Mouse (Mus musculus): ENCODE results near the gene Sema3e. TPM values are rescaled to one million over a fixed set of nuclear protein-coding genes. Genes with fewer than 3 reads are reported as not detected.

The Sema3e gene
- polyA plus RNA-seq, 2 experiments: 0.02 to 0.09 TPM

DNA sequence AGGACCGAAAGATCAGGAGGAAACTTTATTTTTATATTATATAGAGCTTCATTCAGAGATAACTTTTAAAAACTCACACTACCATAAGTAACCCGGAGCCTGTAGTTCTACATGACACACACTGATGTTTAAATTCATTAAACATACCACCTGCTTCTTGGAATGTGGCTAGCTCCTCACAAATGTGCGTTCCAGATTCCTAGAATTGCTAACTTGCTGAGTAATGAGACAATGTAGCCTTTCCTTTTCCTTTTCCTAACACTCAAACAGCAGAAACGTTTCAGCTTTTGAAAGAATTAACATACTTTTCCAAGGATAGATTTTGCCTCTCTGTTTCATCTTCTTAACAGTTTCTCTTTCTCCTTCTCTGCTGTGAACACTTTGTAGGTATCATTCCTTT is 86.3 kb downstream of the Sema3e start:
- DNase-seq (ENCODE audit: low read depth in 3 of 3, low spot score in 3 of 3): no peak
- Histone ChIP-seq H3K27ac (no peak overlapping the region), H3K36me3 (replicated peaks; ENCODE audit: control insufficient read depth, insufficient read depth, low read depth) (no peaks in the 10 kb centered on the region), H3K4me3 (ENCODE audit: insufficient read depth in 1 of 2, low read depth in 2 of 2, low read length in 2 of 2) (no peak overlapping the region), H3K9me3 (ENCODE audit: control insufficient read depth, low read length) (no peaks in the 10 kb centered on the region), H3K4me1 (replicated peaks; ENCODE audit: control insufficient read depth in 2 of 2, insufficient read depth in 2 of 2, low read length in 1 of 2) (no peaks in the 10 kb centered on the region), H3K9ac (replicated peaks) (no peak overlapping the region), H3K4me2 (ENCODE audit: low read depth) (no peak overlapping the region), H3K27me3 (ENCODE audit: control insufficient read depth, insufficient read depth, low read length) (no peaks in the 10 kb centered on the region)
- WGBS (ENCODE audit: insufficient replicate concordance): 57% methylated on average over 4 of the region's 4 CpGs
- TF ChIP-seq EP300 (IDR thresholded peaks at IDR 0.05; ENCODE audit: low read depth): no peak
- TF ChIP-seq CTCF (IDR thresholded peaks at IDR 0.05; ENCODE audit: low read depth): no peak
- ATAC-seq (ENCODE audit: insufficient read depth): no peak

GRCm38 (mm10) chr5:14121902-14122301 is 96.8 kb downstream of the Sema3e start:
- Histone ChIP-seq H3K9me3 (ENCODE audit: control insufficient read depth, low read length) (no peaks in the 10 kb centered on the region), H3K4me1 (replicated peaks; ENCODE audit: control insufficient read depth in 2 of 2, insufficient read depth in 2 of 2, low read length in 1 of 2) (no peaks in the 10 kb centered on the region), H3K4me3 (ENCODE audit: insufficient read depth in 1 of 2, low read depth in 2 of 2, low read length in 2 of 2) (no peak overlapping the region), H3K27me3 (ENCODE audit: control insufficient read depth, insufficient read depth, low read length) (no peaks in the 10 kb centered on the region), H3K9ac (replicated peaks) (no peak overlapping the region), H3K4me2 (ENCODE audit: low read depth) (no peak overlapping the region), H3K27ac (no peak overlapping the region), H3K36me3 (replicated peaks; ENCODE audit: control insufficient read depth, insufficient read depth, low read depth) (no peaks in the 10 kb centered on the region)
- DNase-seq (ENCODE audit: low read depth in 3 of 3, low spot score in 3 of 3) (no peak), ATAC-seq (ENCODE audit: insufficient read depth) (no peak)
- TF ChIP-seq EP300 (IDR thresholded peaks at IDR 0.05; ENCODE audit: low read depth) (no peak), CTCF (IDR thresholded peaks at IDR 0.05; ENCODE audit: low read depth) (no peak)
- 59% methylated on average over 5 of the region's 5 CpGs for WGBS (ENCODE audit: insufficient replicate concordance)

GRCm38 (mm10) chr5:14126591-14126990 is 101.5 kb downstream of the Sema3e start:
- Histone ChIP-seq H3K27me3 (ENCODE audit: control insufficient read depth, insufficient read depth, low read length) (no peaks in the 10 kb centered on the region), H3K36me3 (replicated peaks; ENCODE audit: control insufficient read depth, insufficient read depth, low read depth) (no peaks in the 10 kb centered on the region), H3K9me3 (ENCODE audit: control insufficient read depth, low read length) (no peaks in the 10 kb centered on the region), H3K27ac (no peak overlapping the region), H3K4me2 (ENCODE audit: low read depth) (no peak overlapping the region), H3K9ac (replicated peaks) (no peak overlapping the region), H3K4me3 (ENCODE audit: insufficient read depth in 1 of 2, low read depth in 2 of 2, low read length in 2 of 2) (no peak overlapping the region), H3K4me1 (replicated peaks; ENCODE audit: control insufficient read depth in 2 of 2, insufficient read depth in 2 of 2, low read length in 1 of 2) (no peaks in the 10 kb centered on the region)
- WGBS (ENCODE audit: insufficient replicate concordance): 33% methylated on average over 1 of the region's 1 CpGs
- no peak for DNase-seq (ENCODE audit: low read depth in 3 of 3, low spot score in 3 of 3)
- ATAC-seq (ENCODE audit: insufficient read depth): no peak
- TF ChIP-seq CTCF (IDR thresholded peaks at IDR 0.05; ENCODE audit: low read depth) (no peak), EP300 (IDR thresholded peaks at IDR 0.05; ENCODE audit: low read depth) (no peak)

DNA sequence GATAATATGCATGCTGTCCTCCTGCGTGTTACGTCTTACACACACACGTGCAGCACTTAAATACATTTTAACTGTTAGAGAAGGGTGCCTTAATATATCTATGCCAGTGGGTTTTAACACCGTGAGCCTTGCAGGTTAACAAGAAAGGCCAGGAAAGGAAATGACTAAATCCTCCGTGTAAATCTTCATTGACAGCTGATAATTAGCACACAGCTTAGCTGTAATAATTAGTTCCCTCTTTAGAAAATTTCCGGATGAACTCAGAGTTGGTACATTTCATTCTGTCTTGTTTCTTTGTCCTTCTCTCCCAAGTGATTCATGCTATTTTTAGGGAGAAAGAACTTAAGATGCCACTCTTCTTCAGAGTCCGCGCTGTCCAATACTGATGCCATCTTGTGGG is 110.9 kb downstream of the Sema3e start:
- H3K9ac ChIP-seq (replicated peaks): no peak overlapping the region
- no peak overlapping the region for H3K4me2 ChIP-seq (ENCODE audit: low read depth)
- H3K4me1 ChIP-seq (replicated peaks; ENCODE audit: control insufficient read depth in 2 of 2, insufficient read depth in 2 of 2, low read length in 1 of 2): no peaks in the 10 kb centered on the region
- DNase-seq (ENCODE audit: low read depth in 3 of 3, low spot score in 3 of 3) (no peak), ATAC-seq (ENCODE audit: insufficient read depth) (no peak)
- H3K4me3 ChIP-seq (ENCODE audit: insufficient read depth in 1 of 2, low read depth in 2 of 2, low read length in 2 of 2): no peak overlapping the region
- no peaks in the 10 kb centered on the region for H3K36me3 ChIP-seq (replicated peaks; ENCODE audit: control insufficient read depth, insufficient read depth, low read depth)
- H3K27ac ChIP-seq: no peak overlapping the region
- H3K27me3 ChIP-seq (ENCODE audit: control insufficient read depth, insufficient read depth, low read length): no peaks in the 10 kb centered on the region
- no peaks in the 10 kb centered on the region for H3K9me3 ChIP-seq (ENCODE audit: control insufficient read depth, low read length)
- TF ChIP-seq CTCF (IDR thresholded peaks at IDR 0.05; ENCODE audit: low read depth) (no peak), EP300 (IDR thresholded peaks at IDR 0.05; ENCODE audit: low read depth) (no peak)
- WGBS (ENCODE audit: insufficient replicate concordance): 62% methylated on average over 8 of the region's 8 CpGs

- H3K27ac ChIP-seq: no peak overlapping the region
- no peaks in the 10 kb centered on the region for H3K9me3 ChIP-seq (ENCODE audit: control insufficient read depth, low read length)
- H3K27me3 ChIP-seq (ENCODE audit: control insufficient read depth, insufficient read depth, low read length): no peaks in the 10 kb centered on the region
- no peak overlapping the region for H3K4me2 ChIP-seq (ENCODE audit: low read depth)
- H3K4me3 ChIP-seq (ENCODE audit: insufficient read depth in 1 of 2, low read depth in 2 of 2, low read length in 2 of 2): no peak overlapping the region
- no peak for TF ChIP-seq EP300 (IDR thresholded peaks at IDR 0.05; ENCODE audit: low read depth)
- DNase-seq (ENCODE audit: low read depth in 3 of 3, low spot score in 3 of 3) (no peak), ATAC-seq (ENCODE audit: insufficient read depth) (no peak)
- no peaks in the 10 kb centered on the region for H3K36me3 ChIP-seq (replicated peaks; ENCODE audit: control insufficient read depth, insufficient read depth, low read depth)
- no peaks in the 10 kb centered on the region for H3K4me1 ChIP-seq (replicated peaks; ENCODE audit: control insufficient read depth in 2 of 2, insufficient read depth in 2 of 2, low read length in 1 of 2)
- 81% methylated on average over 1 of the region's 1 CpGs for WGBS (ENCODE audit: insufficient replicate concordance)
- no peak overlapping the region for H3K9ac ChIP-seq (replicated peaks)
Observed at GRCm38 (mm10) chr5:14138725-14139124, 113.6 kb downstream of the Sema3e start.

All from liver, embryonic 14.5 days (tissue).